Mouse (Mus musculus) megakaryocyte-erythroid progenitor cell, adult 5-6 weeks (primary cell): ENCODE measurements around the gene Larp4. TPM values are rescaled to one million over a fixed set of nuclear protein-coding genes. Genes with fewer than 3 reads are reported as not detected.
"Not testable (repeated sequence)": the region's sequence is repeated elsewhere in the genome, so short reads cannot be mapped to it uniquely, and the experiment has no call there.

Experiments
- ATAC-seq: replicated peaks from 2 replicates; pipeline ENCODE4 v1.8.0; 2016; ENCODE audit warnings: mild to moderate bottlenecking, inconsistent platforms; ENCODE audit not compliant: severe bottlenecking, poor library complexity, low FRiP score, low TSS enrichment
- total RNA-seq, 2 experiments: library from RNA; stranded (forward) in 1 of 2; stranded (reverse) in 1 of 2; fragments of 200-1000, 215-1000 nt in 1 of 2; fragments of >200 nt in 1 of 2; fragmentation: Nextera tagmentation in 1 of 2; gene quantifications; 2 replicates each; pipeline ENCODE4 v1.2.3; 2014 to 2017

Gene Larp4
- total RNA-seq (2014; fragmentation: Nextera tagmentation) = 103 and 124 TPM in 2 replicates
- total RNA-seq (2017) = 121 and 122 TPM in 2 replicates

DNA sequence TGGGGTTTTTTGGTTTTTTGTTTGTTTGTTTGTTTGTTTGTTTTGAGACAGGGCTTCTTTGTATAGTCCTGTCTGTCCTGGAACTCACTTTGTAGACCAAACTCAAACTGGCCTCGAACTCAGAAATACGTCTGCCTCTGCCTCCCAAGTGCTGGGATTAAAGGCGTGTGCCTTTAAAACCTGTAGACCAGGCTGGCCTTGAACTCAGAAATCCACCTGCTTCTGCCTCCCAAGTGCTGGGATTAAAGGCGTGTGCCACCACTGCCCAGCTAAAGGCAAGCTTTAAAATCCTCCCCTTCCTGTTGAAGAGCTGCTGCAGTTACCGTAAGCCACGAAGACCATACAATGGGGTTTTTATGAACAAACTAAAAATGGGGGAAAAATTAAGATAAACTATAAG lies at the start of gene Larp4:
Gene Larp4, plus strand, starts transcription at position 301 of the 400 bp plus-strand sequence.
- ATAC-seq = not testable (repeated sequence)

DNA sequence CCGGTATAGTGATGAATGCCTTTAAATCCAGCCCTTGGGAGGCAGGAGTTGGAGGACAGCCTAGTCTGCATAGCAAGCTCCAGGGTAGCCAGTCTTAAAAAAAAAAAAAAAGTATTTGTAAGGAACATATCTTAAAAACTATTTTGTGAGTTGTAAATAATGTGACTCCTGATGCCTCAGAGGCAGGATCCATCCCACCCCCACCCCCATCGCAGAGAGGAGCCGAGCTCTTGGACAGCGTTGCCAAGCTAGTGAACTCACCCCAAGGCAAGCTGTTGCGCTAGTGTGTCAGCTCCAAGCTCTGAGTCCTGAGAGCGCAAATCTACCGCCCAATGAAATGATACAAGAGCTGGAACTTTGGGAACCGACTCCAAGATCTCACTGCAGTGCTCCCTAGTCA lies 38.6 kb upstream of the Larp4 start:
- no peak for ATAC-seq

DNA sequence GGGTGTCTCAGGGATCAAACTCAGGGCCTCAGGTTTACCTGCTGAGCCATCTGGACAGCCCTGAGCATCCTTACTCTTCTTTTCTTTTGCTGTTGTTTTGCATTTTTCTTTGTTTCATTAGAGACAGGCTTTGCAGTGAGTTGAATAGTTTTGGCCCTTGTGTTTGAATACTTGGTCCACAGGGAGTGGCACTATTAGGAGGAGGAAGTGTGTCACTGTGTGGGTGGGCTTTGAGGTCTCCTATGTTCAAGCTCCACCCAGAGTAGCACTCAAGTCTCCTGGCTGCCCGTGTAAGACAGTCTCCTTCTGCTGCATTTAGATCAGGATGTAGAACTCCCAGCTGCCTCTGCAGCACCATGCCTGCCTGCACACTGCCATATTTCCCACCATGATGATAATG lies 35.4 kb upstream of the Larp4 start:
- no peak for ATAC-seq

DNA sequence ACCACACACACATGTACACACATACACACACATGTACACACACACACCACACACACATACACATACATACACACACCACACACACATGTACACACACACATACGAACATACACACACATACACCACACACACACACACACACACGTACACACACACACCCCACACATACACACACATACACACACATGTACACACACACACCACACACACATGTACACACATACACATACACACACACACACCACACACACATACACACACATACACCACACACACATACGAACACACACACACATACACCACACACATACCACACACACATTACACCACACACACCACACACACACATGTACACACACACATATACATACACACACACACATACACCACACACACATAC lies 33.2 kb upstream of the Larp4 start:
- no peak for ATAC-seq

DNA sequence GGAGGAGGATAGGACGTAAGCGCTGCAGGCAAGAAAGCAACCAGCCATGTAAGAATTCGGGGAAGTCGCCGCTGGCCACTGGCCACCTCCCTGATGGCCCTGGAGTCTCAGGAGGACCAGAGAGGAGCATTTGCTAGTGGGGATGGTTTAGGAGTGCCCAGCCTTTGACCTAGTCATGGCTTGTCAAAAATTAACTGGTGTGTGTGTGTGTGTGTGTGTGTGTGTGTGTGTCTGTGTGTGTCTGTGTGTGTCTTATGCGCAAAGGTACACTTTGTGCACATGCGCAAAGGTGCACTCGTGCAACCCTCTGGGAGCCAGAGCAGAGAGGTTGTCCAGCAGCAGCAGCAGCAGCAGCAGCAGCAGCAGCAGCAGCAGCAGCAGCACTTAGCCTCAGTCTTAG lies 32.0 kb upstream of the Larp4 start:
- ATAC-seq = no peak

DNA sequence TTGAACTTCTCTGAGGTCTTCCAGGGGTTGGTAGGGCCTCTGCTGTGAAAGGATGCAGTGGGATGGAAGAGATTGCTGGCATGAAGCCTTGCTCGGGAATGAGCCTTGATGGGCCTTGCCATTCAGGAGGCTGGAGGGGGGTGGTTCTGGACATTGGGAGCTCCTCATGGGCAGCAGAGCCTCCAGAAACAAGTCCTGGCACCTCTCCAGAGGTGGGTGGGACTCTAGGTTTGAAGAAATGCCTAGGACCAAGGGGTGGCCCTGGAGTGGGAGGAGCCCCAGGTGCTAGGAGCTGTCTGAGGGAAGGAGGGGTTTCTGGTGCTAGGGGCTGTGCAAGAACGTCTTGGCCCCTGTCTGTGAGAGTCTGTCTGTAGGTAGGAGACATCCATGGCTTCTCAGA lies 29.4 kb upstream of the Larp4 start:
- no peak for ATAC-seq

DNA sequence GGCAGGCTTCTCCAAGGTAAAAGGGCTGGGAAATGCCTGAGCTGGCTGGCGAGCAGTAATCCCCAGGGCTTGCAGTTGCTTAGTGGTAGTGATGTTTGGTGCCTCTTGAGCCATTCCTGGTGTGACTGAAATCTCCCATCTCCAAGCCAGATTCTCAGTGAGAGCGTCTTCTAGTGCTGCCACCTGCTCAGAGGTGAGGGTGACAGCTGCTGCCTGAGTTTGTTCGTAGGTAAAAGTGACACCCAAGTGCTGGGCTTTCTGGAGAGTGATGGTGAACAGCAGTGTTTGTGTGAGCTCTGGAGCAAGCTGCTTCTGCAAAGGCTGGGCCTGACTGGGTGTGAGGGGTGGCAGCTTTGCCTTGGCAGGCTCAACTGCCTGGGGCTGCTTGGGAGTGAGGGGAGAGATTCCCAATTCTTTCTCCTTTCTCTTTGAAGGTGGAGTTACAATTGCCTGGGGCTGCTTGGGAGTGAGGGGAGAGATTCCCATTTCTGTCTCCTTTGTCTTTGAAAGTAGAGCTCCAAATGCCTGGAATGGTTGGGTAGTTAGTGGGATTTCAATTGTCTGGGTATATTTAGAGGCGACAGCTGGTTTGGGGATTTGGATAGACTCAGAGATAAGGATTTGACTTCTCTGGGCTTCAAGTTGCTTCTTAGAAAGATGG lies 28.8 kb upstream of the Larp4 start:
- no peak for ATAC-seq

DNA sequence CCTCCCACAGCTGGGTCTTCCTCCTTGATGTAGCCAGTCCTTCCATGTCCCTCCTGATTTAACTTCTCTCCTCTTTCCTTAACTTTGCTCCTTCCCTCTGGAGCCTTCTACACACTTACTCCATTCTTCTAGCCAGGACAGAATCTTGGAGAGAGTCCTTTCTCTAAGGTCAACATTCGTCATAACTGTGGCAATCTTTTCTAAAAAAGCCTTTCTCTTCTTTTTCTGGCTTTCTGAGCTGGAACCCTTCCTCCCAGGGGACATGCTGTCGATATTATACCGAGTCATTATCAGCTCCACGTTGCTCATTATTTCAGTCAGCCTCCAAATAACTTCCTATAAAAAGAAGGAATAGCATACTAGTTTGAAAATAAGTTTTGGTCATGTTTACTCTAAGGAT lies 14.5 kb upstream of the Larp4 start:
- ATAC-seq = no peak

DNA sequence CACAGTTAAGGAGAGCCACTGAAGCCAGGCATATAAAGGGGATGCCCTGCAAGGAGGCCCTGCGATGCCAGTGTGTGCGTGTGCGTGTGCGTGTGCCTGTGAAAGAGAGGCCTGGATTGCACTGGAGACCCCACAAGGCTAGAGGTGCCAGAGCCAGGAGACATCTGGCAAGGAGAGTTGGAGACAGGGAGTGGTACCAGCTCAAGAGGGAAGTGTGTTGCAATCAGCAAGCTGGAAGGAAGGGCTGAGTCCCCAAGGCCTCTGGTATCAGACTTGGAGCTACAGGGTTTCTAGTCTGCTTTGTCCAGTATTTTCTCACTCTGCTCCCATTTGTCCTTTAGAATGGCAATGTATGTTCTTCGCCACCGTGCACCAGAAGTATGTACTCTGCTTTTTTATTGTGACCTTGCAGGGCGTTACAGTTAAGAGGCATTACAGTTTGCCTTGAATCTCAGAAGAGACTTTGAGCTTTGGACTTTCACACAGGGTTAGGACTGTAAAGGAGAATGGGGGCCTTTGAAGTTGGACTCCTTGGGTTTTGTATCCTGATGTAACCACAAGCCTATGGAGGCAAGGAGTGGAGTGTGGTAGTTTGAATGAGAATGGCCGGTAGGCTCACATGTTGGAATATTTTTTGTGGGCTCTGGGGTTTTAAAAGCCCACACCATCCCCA lies 4.6 kb upstream of the Larp4 start:
- no peak for ATAC-seq

DNA sequence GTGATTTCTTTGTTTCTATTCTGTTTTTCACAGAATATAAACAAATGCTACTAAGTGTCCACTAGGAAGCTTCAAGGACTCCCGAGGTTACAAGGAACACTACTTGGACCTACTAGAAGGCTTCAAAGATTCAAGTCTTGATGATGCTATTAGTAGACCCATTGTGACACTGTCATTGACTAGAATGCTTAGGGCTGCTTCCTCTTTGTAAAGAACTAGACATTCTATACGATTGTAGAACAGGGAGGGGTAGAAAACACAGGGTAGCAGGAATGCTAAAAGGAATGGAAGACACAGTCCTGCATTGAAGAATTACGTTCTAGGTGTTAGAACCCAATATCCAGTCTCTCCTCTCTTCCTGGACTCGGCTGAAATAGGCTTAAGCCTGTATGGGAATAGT lies 2.9 kb upstream of the Larp4 start, which contains the start of gene Fam186a:
Gene Fam186a, minus strand, starts transcription at position 101 of the 400 bp plus-strand sequence.
- ATAC-seq = no peak

DNA sequence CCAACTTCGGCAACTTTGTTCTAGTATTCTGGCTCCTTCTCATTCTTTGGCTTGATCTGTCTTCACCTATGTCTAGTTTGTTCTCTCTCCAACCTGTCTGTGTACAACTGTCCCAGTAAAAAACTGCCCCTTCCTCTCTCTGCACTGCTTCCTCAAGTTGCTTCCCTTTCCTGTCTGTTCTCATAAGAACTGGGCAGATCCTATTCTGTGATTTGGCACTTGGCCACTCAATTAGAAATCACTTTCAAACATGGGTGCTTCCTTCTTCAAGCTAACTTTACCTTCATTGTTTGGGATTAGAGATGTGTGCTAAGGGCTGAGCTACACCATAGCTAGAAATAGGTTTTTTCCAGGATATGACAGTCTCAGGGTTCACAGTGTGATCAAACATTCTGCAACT lies 741 bp downstream of the Larp4 start:
- ATAC-seq = no peak

DNA sequence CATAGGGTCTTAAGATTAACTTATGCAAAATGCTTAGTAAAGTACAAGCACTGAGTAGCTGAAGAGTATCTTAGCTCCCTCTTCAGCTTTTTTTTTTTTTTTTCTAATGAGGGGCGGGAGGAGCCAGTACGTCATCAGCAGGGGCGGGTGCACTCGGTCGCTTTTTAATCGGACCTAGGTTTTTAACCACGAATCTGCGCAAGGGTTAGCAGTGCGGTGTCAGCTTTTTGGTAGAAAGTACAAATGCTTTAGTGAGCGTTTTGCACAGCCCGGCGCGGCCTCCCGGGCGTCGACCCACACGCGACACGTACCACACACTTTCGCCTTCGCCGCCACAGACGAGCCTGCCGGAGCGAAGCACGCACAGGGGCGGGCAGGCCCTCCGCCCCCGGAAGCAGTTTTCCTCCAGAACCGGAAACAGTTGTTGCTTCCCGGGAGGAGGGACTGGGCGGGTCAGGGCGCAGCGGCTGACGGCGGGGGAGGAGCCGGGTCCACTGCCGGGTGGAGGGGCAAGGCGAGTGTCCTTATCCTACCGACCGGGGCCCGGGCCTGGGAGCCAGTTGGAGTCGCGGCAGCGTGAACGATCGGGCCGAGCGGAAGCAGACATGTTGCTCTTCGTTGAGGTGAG lies 2.6 kb downstream of the Larp4 start:
- ATAC-seq = peak; percentile 94

DNA sequence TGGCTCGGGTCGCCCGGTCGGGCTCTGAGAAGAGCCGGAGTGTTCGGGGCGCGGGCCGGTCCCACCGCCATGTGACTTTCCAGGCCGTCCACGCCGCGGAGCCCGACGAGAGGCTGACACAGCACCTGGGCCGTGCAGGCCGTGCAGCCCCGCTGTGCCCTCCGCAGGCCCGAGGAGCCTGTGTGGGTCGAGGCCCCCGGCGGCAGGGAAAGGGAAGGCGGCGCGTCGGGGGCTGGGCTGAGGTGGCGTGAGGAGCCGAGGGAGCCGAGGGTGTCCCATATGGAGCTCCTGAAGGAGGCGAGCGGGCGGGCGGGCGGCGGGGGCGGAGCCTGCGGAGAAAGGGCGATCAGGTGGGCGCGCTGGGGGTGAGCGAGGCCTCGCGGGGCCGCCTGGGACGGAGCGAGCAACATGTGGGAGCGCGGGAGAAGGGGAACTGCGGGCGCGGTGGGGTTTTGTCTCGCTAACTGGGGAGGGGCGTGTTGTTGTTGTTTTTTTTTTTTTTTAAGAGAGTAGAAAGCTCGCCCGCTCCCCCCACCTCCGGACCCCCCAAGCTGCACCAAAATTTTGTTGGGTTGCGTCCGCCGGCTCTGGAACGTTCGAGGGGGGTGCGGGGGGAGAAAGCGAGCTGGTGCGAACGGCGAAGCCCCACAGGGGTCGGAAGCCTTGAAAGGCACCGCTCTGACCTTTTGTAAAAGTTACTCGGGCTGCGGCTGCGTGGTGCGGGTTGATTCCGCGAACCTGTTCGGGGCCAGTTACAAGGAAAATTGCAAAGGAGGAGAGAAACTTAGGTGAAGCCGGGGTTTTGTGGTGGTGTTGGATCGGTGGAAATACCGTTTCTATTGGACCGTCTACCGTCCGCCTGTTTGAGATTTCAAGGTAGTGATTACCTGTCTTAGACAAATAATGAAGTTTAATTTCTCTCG lies 3.4 kb downstream of the Larp4 start:
- peak; percentile 49 for ATAC-seq

DNA sequence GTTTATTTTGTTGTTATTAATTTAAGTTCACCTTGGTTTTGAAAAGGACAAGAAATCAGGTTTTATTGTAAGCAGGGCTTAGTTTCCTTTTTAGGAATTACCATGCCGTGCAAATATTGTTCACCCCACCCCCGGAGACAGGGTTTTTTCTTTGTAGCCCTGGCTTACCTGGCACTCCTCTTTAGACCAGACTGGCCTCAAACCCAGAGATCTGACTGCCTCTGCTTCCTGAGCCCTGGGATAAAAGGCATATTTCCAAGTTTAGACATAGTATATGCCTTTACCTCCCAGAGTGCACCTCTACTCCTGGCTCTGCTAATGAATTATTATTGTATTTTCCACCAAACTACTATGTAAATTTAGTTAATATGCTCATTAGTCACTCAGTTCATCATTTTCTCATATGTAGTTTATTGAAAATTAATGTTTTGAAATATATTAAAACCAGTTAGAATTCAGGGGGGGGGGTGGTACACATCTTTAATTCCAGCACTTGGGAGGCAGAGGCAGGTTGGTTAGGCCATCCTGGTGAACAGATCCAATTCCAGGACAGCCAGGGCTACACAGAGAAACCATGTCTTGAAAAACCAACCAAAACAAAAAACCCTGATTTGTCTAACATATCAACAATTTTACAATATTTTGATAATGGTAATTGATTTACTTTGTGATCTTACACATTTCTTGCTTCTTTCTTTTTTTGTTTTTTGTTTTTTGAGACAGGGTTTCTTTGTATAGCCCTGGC lies 4.8 kb downstream of the Larp4 start:
- ATAC-seq = no peak

DNA sequence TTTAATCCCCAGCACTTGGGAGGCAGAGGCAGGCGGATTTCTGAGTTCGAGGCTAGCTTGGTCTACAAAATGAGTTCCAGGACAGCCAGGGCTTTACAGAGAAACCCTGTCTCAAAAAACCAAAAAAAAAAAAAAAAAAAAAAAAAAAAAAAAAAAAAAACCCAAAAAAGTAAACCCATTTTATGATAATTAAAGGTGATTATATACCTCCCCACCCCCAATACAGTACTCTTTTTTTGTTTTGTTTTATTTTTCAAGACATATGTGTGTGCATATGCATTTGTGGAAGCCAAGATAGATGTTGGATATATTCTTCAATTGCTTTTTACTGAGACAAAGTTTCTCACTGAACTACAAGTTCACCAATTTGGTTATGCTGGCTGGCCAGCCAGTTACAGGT lies 6.3 kb downstream of the Larp4 start:
- not testable (repeated sequence) for ATAC-seq

DNA sequence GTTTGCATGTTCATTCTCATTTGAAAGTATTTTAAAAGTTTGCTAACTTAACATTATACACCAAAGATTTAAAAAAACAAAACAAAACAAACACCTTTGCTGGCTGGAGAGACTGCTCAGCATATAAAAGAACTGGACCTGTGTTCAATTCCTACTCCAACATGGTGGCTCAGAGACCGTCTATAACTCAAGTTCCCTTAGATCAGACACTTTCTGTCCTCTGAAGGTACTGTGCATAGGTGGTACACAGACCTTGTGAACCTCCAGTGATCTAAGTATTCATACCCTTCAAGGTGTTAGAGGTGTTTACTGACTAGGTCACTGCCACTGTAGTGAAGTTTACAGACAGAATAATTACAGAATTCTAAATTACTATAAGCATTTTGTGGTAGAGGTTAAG lies 9.4 kb downstream of the Larp4 start:
- ATAC-seq = no peak

DNA sequence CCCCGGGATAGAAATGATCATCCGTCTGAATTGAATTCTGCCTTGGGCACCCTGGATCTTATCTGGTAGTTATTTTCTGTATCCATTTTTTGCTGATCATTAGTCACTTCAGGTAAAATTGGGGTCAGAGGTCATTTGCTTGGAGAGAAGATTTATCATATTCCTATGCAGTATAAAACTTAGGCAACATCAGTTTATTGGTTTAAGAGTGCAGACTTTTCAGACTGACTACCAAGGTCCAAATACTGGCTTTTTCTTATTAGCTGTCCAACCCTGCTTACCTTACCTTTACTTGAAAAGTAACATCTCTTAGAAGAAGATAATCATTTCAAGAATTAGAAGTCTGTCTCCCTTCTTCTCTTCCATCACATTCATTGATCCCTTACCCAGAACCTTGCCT lies 9.8 kb downstream of the Larp4 start:
- ATAC-seq = no peak

DNA sequence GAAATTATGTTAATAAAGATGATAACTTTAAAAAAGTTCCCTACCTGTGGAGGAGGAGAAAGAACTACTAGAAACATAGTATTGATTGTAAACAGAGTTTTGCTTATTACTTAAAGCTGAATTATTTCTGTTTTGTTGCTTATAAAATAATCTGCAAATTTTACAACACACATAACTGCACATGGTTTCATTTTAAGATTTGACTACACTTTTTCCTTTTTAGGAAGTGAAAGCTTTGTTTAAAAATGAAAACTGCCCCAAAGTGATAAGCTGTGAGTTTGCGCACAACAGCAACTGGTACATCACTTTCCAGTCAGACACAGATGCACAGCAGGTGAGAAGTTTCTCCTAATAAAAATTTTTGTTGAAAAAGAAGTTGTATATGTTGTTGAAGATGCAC lies 23.2 kb downstream of the Larp4 start:
- ATAC-seq = no peak

DNA sequence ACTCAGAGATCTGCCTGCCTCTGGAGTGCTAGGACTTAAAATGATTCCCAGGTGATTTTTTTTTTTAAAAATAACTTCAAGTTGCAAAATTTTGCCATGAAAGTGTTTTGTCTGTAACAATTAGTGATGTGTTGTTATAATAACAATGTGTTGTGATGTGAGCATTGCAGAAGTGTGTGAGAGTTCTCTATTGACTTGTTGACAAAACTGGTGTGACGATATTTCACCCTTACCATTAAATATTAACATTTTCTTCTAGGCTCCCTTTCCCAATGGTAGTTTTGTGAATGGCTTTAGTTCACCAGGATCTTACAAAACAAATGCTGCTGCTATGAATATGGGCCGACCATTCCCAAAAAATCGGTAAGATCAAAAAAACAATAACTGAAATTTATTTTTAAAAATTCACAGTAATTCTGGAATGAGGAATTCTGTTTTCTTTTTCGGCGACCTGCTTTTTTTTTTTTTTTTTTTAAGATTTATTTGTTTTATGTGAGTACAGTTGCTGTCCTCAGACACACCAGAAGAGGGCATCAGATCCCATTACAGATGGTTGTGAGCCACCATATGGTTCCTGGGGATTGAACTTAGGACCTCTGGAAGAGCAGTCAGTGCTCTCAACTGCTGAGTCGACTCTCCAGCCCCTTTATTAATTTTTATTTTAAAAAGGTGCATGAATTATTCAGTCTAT lies 27.4 kb downstream of the Larp4 start:
- no peak for ATAC-seq
